Mouse (Mus musculus) lung, postnatal 14 days (tissue): ENCODE measurements around the gene Ywhab.

Experiments used
- DNase-seq: peaks from one replicate; pipeline ENCODE4 v3.0.0; 2021

Gene Ywhab

GRCm38 (mm10) chr2:163994654-163994976 is at the start of gene Ywhab:
Gene Ywhab, plus strand, starts transcription at chr2:163994960.
- DNase-seq = no peak

GRCm38 (mm10) chr2:163946221-163946620 is 48.5 kb upstream of the Ywhab start:
- peak; percentile 31 for DNase-seq

- DNase-seq = no peak
Measured at GRCm38 (mm10) chr2:163947976-163948375, 46.8 kb upstream of the Ywhab start.

GRCm38 (mm10) chr2:163951770-163952169 is 43.0 kb upstream of the Ywhab start:
- peak; percentile 68 for DNase-seq

- DNase-seq = no peak
Measured at GRCm38 (mm10) chr2:163953622-163954310, 41.0 kb upstream of the Ywhab start.

- DNase-seq = peak; percentile 37
Measured at GRCm38 (mm10) chr2:163964606-163965560, 29.9 kb upstream of the Ywhab start.

- DNase-seq = peak; percentile 37
Measured at GRCm38 (mm10) chr2:163965706-163966105, 29.1 kb upstream of the Ywhab start.

GRCm38 (mm10) chr2:163968581-163968980 is 26.2 kb upstream of the Ywhab start:
- peak; percentile 69 for DNase-seq

GRCm38 (mm10) chr2:163970326-163970725 is 24.4 kb upstream of the Ywhab start:
- DNase-seq = no peak

GRCm38 (mm10) chr2:163974056-163974455 is 20.7 kb upstream of the Ywhab start:
- no peak for DNase-seq

- no peak for DNase-seq
Measured at GRCm38 (mm10) chr2:163976448-163976847, 18.3 kb upstream of the Ywhab start.

GRCm38 (mm10) chr2:163987233-163987632 is 7.5 kb upstream of the Ywhab start:
- no peak for DNase-seq

- no peak for DNase-seq
Measured at GRCm38 (mm10) chr2:163992871-163993270, 1.9 kb upstream of the Ywhab start.

GRCm38 (mm10) chr2:163994977-163995862 is 460 bp downstream of the Ywhab start:
- peak; percentile 93 for DNase-seq

- DNase-seq = no peak
Measured at GRCm38 (mm10) chr2:163996275-163996674, 1.5 kb downstream of the Ywhab start.

- DNase-seq = no peak
Measured at GRCm38 (mm10) chr2:163996899-163997298, 2.1 kb downstream of the Ywhab start.

- DNase-seq = no peak
Measured at GRCm38 (mm10) chr2:163998981-163999380, 4.2 kb downstream of the Ywhab start.

- no peak for DNase-seq
Measured at GRCm38 (mm10) chr2:164002637-164003036, 7.9 kb downstream of the Ywhab start.

GRCm38 (mm10) chr2:164004503-164004902 is 9.7 kb downstream of the Ywhab start:
- no peak for DNase-seq

- peak; percentile 29 for DNase-seq
Measured at GRCm38 (mm10) chr2:164006932-164007331, 12.2 kb downstream of the Ywhab start.

GRCm38 (mm10) chr2:164007547-164007946 is 12.8 kb downstream of the Ywhab start:
- no peak for DNase-seq

- DNase-seq = no peak
Measured at GRCm38 (mm10) chr2:164007987-164008545, 13.3 kb downstream of the Ywhab start.

- DNase-seq = no peak
Measured at GRCm38 (mm10) chr2:164009227-164009626, 14.5 kb downstream of the Ywhab start.
